Mouse (Mus musculus): ENCODE results near the gene C1ql4.
"Not testable (repeated sequence)": the region's sequence is repeated elsewhere in the genome, so short reads cannot be mapped to it uniquely, and the experiment has no call there.

Gene C1ql4

DNA sequence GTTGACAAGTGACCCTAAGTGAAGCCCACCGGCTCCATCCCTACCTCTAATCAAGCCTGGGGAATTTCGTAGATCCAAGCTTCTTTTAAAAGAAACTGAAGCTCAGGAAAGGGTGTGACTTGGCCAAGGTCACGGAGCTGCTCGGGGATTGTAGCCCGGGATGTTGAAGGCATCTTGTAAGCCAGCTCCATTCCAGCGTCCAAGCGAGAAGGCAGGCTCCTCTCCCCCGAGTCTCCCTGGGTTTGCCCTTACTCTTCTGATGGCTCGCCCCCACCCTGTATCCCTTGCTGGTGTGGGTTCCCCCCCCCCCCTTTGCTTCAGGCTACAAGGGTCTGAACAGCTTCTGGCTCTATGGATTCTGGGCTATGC is 10.9 kb upstream of the C1ql4 start:
- no peak for DNase-seq (ENCODE audit: low read depth, low spot score)

DNA sequence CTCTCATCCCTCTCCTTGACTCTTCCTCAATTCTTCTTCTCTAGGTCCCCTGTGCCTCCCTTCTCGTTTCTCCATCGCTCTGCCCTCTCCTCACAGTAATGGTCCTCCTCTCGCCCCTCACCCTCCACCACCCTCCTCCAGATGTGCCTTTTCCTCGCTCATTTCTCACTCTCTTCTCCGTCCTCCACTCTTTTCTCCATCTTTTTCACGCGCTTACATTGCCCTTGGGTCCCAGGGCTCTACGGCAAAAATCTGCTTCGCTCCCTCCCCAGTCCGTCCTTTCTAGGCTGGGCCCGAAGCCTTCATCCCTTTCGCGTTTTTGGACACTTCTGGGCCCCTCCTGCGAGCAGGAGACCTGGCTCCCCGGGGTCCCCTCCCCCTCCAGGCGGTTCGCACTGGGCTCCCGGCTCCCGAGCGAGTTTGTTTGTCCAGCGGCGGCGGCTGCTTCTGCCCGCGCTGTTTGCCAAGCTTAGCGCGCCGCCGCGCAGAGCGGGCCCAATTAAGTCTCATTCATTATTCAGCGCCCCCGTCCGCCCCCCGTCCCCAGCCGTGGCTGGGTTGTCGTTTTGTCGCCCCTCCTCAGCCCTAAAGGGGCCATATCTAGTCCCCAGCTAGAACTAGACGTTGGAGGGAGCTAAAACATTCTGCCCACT is 10.3 kb upstream of the C1ql4 start:
- no peak for DNase-seq (ENCODE audit: low read depth, low spot score)

DNA sequence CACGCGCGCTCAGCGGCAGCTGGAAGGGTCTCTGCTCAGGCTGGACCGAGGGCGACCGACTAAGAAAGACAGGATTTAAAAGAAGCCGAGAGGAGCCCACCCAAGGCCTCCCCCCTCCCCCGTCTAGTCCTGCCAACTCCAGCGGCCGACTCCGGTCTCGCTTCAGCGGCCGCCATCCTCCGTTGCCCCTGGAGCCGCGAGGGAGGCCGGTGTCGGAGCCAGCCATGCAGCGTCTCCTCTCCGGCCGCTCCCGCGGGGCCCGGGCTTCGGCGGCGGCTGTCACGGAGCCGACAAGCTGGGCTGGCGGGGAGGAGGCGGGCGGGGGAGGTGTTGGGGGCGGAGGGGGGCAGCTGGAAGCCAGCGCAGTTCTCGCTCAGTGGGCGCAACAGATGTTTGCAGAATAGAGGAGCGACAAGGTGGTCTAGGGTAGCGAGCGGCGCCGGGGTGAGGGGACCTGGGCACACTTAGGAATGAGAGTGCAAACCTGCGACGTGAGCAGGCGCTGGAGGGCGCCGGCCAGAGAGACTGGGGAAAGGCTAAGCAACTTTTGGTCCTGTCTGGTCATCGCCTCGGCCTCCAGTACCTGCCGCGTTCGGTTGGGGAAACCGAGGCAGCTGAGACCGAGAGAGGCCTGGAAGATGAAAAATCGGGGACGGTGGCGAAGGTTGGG is 9.3 kb upstream of the C1ql4 start:
- no peak for DNase-seq (ENCODE audit: low read depth, low spot score)

DNA sequence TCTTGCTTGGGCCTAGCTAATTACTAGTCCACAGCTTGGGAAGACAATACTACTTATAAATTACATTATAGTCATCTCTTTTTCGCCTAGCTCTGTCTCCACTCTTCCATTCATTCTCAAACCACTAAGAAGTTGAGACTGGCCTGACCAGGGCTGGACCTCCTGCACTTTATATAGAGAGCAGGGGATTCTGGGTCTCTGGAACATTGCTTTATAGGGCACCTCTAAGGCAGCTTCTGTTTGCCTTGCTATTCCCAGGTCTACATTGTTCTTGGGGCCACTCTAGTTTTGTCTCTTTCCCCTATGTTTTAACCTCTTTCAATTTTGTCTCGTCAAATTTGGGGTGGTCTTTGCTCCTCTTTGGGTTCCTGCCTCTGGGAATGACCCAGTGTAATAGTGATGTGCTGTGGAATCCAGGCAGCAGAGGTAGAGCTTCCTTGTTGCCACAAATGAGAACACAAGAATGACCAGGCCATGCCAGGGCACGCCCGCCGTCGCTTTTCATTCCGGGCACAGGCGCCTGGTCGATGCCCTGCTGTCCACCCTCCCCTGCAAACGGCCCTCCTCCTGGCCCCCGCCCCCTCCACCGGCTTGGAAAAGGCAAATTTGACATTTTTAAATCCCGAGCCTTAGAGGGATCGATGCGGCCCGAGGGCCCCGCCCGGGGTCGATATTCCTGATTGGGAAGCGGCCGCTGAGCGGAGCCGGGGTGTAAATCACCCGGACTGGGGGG is 8.6 kb upstream of the C1ql4 start:
- no peak for DNase-seq (ENCODE audit: low read depth, low spot score)

DNA sequence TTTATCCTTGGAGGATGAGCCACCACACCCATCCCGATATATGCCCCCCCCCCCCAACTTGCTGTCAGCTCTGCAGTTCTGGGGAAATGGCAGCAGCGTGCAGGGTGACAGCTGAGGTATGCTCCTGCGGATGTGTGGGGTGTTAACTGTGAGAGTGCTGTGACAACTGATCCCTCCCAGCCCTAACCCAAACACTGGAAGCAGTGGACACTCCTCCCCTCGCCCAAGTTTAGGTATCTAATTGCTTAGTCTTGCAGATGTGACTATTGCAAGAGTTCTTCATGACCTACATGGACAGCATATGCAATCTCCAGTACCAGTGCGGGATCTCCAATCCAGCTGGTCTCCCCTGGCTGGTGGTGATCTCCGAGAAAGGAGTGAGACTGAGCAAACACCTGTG is 7.7 kb upstream of the C1ql4 start:
- no peak for DNase-seq (ENCODE audit: low read depth, low spot score)

DNA sequence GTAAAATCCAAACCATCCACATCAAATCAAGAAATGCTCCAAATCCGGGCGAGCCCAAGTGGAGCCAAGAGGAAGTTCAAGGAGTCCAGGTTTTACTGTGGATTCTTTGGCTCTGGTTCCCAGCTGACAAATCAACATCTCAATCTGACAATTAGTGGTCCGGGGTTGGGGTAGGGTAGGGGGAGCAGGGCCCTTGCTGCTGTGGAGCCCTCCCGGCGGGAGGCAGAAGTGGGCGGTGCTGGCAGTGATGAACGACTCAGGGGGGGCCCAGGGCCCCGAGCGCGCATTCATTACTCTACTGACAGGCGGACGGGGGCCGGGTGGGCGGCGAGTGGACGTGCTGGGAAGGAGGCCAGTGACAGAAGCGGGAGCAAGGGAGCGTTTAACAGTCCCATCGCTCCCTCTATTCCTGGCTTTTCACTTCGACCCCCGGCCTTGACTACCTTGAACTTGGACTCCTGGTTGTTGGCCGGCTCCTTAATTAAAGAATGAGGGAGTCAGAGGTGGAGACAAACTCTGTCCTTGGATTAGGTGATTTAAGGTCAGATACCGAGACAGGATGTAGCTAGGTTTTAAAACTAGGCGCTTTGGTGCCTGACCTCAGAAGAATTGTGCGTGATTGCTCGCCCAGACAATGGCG is 7.1 kb upstream of the C1ql4 start:
- no peak for DNase-seq (ENCODE audit: low read depth, low spot score)

DNA sequence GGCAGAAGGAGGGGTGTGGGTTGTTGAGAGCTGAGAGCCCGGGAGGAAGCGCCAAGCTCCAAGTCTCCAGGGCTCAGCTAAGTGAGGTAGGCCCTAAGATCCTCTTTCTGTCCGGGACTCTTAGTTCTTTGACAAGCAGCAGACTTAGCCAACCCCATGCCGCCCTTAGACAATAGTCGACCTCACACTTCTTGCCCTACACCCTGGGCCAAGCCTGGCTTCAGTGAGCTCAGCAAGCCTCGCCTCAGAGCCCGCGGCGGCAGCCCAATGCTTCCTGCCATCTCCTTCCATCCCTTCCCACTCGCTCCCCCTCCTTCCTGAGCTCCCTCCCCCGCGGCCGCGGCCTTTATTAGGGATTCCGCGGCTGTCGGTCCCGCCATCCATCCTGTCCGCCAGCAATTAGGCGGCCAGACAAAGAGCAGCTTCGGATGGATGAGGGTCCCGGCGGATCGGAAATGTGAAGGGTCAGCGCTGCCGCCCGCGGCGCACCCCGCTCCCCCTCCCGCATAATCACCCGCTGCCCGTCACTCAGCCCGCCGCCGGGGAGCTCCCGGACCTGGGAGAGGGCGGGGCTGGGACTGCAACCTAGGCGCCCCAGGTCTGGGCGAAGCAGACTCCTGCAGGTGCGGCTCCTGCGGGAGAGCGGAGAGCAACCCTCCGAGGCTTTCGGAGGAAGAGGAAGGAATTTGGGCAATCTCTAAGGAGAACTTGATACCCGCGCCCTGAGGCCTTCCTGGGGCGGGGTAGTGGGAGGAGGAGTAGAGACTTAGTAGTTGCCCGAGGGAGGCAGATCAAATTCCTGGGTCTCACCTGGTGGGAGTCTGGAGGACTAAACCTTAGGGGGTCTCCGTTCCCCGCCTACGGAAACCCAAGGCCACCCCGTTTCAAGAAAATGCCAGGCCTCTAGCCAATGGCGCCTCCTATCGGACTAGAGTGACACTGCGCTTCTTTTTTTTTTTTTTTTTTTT is 6.0 kb upstream of the C1ql4 start:
- no peak for DNase-seq (ENCODE audit: low read depth, low spot score)

DNA sequence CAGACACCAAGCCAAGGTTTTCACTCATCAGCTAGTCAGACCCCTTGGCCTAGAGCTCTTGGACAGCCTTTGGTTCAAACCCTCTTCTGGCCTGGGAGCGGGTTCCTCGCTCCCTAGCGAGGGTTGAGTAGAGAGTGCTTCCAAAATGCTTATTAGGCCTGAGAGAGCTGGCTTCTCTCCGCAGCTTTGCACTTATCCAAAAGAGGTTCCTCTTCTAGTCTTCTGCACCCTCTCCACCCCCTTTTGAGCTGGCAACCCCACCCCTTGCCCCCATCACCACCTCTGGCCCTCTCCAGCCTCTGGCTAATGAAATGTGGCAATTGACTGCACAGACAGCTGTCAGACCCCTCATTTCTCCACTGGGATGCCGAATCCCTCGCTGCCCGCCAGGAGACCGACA is 5.3 kb upstream of the C1ql4 start, which contains the start of gene Dnajc22:
TSS of gene Dnajc22 (plus strand) at position 301 of the 400 bp plus-strand sequence.
- DNase-seq (ENCODE audit: low read depth, low spot score) = no peak

DNA sequence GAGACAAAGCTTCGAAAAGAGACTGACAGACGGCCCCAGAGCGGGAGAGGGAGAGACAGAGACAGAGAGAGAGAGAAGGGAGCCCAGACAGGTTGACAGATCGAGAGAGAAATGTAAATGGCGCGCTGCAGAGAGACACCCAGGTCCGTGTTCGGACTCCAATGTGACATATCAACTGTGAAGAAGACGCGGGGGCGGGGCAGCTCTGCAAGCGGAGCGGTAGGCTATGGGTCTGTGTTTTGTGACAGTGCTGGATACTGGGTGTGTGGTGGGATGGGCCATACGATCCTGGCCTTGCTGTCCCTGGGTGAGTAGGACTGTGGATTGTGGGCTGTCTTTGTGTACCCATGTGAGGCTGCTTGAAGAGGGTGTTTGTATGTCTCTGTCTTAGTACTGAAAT is 1.5 kb upstream of the C1ql4 start:
- no peak for DNase-seq (ENCODE audit: low read depth, low spot score)

DNA sequence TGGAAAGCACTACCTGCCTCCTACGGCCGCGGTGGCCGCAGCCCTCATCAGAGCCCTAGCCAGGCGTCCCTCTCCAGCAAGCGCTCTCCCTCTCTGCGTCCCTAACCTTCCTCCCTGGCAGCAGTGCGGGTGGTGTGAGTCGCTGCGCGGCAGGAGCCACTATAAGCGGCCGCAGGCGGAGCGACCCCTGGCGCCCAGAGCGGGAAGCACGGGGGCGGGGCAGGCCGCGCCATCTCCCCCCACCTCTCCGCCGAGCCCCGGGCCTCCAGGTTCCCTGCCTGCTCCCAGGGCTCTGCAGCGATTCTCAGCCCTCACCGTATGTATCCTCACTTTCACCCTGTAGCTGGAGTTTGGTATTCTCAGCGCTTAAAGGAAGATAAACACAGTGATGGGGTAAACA is 675 bp upstream of the C1ql4 start:
- peak; percentile 23 for DNase-seq (ENCODE audit: low read depth, low spot score)

DNA sequence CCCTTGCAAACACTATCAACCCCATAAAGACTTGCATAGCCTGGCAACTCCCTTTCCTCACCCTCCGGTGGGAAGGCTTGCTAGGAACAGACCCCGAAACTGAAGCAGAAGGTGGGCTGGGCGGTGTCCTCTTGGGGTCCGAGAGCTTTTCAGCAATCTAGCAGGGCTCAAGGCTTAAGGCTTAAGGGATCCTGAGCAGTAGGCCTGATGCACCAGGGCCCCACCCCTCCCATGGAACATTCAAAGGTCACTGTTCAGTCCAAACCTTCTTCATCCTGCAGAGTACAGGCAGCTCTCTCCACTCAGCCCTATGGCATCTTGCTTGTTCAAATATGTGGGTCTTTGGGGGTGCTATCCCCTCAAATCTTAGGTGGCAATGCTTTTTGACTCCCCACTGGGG is 1.6 kb downstream of the C1ql4 start:
- DNase-seq (ENCODE audit: low read depth, low spot score) = no peak

DNA sequence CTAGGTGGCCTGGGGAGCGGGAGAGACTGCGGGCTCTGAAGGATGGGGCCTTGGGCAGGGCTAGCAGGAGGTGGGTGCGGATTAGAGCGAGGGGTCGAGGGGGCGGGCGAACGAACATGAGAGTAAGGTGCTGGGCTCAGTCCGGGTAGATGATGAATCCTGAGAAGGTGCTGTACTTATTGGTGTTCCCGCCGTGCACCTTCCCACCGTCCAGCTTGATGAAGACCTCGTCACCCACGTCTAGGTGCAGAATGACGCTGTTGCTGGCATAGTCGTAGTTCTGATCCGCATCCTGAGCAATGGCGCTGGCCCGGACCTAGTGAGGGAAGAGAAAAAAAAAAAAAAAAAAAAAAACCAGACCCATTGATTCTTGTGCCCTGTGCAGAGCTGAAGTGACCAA is 3.0 kb downstream of the C1ql4 start:
- DNase-seq (ENCODE audit: low read depth, low spot score) = no peak

DNA sequence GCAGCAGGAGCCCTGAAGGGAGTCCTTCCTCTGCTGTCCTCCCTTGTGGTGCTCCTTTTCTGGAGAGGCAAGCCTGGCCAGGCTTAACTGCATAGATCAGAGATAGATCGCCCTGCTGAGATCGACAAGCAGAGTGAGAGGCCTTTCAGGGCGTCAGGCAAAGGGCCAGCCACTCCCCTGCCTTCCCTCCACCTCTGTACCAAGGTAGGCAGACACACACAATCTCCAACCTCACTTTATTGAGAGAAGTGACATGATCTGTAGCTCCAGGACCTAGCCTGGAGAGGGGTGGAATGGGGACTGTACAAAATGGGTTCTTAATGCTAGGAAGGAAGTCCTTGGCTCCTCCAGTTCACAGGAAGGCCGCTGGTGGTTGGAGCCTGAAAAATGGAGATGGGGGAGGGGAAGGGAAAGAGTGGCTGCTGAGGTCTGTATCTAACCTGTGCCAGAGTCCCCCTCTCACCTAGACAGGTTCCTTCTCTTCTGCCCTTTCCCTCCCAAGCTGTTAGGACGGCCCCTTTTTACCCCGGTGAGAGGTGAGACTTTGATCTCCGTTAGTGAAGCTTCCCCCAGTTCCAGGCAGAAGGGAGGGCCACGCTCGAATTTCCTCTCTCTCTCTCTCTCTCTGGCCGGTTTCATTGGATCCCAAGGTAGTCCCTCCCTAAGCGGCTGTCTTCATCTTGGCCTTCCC is 3.6 kb downstream of the C1ql4 start:
- DNase-seq (ENCODE audit: low read depth, low spot score) = no peak

DNA sequence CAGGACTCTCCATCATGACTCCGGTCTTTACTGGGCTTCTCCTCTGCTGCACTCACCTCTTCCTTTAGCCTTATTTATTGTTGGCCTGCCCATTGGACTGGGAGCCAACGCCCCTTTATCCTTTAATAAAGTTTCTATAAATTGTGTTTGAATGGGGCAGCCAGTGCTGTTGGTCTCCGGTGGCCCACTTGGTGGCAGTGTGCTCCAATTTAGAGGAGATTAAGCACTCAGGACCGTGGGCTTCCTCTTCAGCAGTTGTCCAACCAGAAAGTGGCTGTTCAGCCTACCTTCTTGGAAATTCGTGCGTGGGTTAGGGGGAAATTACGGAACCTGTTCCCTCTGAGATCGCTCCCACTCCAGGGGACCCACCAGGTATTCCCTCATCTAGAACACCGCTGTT is 4.4 kb downstream of the C1ql4 start:
- no peak for DNase-seq (ENCODE audit: low read depth, low spot score)

DNA sequence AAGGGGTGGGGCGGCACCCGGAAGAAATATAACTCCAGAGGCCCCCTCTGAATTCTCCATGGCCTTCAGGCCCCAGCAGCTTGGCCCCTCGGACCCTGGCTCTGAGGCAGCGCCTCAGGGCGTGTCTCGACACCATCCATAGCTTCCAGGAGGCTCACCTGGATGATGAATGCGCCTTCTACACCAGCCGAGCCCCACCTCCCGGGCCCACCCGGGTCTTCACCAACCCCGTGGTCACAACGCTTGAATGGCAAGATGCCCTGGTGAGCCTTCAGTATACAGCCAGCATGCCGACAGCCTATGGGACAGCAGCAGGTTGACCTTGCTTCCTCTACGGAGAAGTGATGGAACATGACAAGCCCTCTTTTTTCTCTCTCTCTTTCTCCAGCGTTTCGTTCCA is 4.8 kb downstream of the C1ql4 start:
- DNase-seq (ENCODE audit: low read depth, low spot score) = no peak

DNA sequence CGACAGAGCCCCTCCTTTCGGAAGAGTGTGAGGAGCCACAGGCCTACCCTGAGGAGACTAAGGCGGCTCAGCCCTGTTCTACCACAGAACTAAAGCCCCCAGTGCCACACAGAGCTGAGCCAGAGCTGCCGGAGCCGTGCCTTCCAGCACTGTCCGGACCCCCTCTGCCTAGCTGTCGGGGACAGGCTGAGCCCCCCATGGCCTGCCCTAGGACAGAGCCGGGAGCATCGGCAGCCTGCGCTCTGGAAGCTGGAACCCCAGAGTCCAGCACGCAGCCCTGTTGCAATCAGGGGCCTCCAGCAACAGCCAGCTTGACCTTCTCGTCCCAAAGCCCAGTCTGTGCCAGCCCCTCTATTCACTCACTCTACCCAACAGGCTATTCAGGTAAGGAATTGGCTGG is 5.3 kb downstream of the C1ql4 start:
- no peak for DNase-seq (ENCODE audit: low read depth, low spot score)

DNA sequence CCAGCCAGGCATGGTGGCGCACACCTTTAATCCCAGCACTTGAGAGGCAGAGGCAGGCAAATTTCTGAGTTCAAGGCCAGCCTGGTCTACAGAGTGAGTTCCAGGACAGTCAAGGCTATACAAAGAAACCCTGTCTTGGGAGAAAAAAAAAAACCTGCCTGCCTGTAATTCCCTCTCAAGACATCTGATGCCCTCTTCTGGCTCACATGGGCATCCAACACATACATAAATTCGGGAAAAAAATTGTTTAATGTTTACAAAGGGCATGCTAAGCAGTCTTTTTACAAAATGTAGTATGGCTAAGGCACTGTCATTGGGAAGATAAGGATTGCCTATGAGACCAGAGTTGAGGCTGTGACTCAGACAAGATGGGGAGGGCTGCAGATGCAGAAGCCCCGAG is 7.8 kb downstream of the C1ql4 start:
- no peak for DNase-seq (ENCODE audit: low read depth, low spot score)

DNA sequence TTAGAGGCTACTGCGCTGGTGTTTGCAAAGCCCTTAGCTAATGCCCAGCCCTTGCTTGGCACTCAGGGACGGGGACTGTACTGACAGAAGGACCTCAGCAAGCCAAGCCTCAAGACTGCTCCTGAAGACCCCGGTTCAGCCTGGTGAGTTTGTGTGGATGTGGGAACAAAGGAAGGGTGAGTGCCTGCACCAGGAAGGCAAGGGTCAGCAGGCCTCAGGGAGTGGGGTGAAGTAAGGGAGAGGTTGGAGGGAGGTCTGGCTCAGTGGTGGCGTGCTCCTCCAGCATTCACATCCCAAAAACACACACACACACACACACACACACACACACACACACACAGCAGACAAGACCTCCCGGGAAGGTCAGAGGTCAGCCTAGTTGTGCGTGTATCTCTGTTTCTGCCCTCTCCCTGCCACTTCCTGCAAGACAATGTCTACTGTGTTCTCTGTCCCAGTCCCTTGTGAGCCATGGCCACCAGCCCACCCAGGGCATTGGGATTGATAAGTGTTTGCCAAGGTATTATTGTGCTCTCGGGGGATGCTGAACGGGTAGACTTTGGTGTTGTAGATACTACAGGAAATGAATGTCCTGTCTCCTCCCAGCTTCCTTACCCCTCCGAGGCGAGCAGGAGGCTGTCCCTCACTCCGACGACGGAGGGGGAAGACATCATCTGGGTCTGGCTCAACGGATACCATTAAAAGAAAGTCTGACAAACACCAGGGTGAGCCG is 9.3 kb downstream of the C1ql4 start:
- no peak for DNase-seq (ENCODE audit: low read depth, low spot score)

DNA sequence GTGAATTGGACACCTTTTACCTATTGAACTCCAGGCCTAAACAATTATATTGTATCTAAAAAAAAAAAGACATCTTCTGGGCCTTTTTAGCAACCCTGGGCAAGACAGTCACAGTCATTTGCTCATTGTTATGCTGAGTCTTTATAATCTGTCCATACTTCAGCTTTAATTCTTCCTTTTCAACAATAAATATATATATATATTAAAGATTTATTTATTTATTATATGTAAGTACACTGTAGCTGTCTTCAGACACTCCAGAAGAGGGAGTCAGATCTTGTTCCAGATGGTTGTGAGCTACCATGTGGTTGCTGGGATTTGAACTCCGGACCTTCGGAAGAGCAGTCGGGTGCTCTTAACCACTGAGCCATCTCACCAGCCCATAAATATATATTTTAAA is 11.6 kb downstream of the C1ql4 start:
- DNase-seq (ENCODE audit: low read depth, low spot score) = not testable (repeated sequence)
